Mouse (Mus musculus) liver, embryonic 11.5 days (tissue): ENCODE results near the gene Tarm1. TPM values are rescaled to one million over a fixed set of nuclear protein-coding genes. Genes with fewer than 3 reads are reported as not detected.

Experiments
- ATAC-seq: fragments of 200-750 bp; cut with Nextera tagmentation; replicated peaks from 2 replicates; pipeline ENCODE4 v1.8.0; 2017; ENCODE audit warnings: moderate number of reproducible peaks, mild to moderate bottlenecking, moderate TSS enrichment, moderate library complexity; ENCODE audit not compliant: low FRiP score
- DNase-seq: peaks from one replicate; pipeline ENCODE4 v3.0.0-alpha.2; 2017; ENCODE audit warnings: low spot score
- H3K27ac ChIP-seq: fragments of 300-500 bp; sonication (generic); 2 replicates; pipeline ENCODE4 v1.5.1; 2014; ENCODE audit warnings: mild to moderate bottlenecking, low read depth, low read length, control low read depth
- H3K27me3 ChIP-seq: fragments of 300-500 bp; sonication (generic); replicated peaks from 2 replicates; pipeline ENCODE4 v1.6.1; 2014; ENCODE audit warnings: low read length, mixed read lengths; ENCODE audit not compliant: control insufficient read depth, insufficient read depth
- H3K36me3 ChIP-seq: fragments of 300-500 bp; sonication (generic); 2 replicates; pipeline ENCODE4 v1.6.1; 2014; ENCODE audit warnings: mild to moderate bottlenecking, low read length, moderate library complexity, mixed read lengths; ENCODE audit not compliant: control insufficient read depth, insufficient read depth
- H3K4me1 ChIP-seq: fragments of 300-500 bp; sonication (generic); replicated peaks from 2 replicates; pipeline ENCODE4 v1.6.1; 2014; ENCODE audit warnings: low read length, mixed read lengths; ENCODE audit not compliant: control insufficient read depth, insufficient read depth
- H3K4me2 ChIP-seq: fragments of 300-500 bp; sonication (generic); 2 replicates; pipeline ENCODE4 v1.6.1; 2014; ENCODE audit warnings: mild to moderate bottlenecking, control low read depth, moderate library complexity
- H3K4me3 ChIP-seq: fragments of 300-500 bp; sonication (generic); 2 replicates; pipeline ENCODE4 v1.5.1; 2014; ENCODE audit warnings: low read depth, low read length, control low read depth
- H3K9ac ChIP-seq: fragments of 300-500 bp; sonication (generic); 2 replicates; pipeline ENCODE4 v1.6.1; 2014; ENCODE audit warnings: low read depth, low read length, control low read depth
- H3K9me3 ChIP-seq: fragments of 300-500 bp; sonication (generic); 2 replicates; pipeline ENCODE4 v1.6.1; 2016; ENCODE audit warnings: low read length, inconsistent platforms, mixed read lengths; ENCODE audit not compliant: control insufficient read depth
- WGBS: fragments of 180-500 bp; shearing (Covaris S2); extraction: QIAGEN DNeasy Blood & Tissue Kit; methylation state at CpG from one replicate; pipeline ENCODE4 v1.1.7; 2014; 5-methylcytosine and 5-hydroxymethylcytosine counted together
- polyA plus RNA-seq: library from polyadenylated mRNA; unstranded; fragments of >200 nt; fragmentation: Nextera tagmentation; extraction: Ambion mirVana; gene quantifications from 2 replicates; pipeline ENCODE4 v1.2.1, GENCODE M21; 2014

Gene Tarm1
- polyA plus RNA-seq, 1 experiment from 2014 or later, result not detected

GRCm38 (mm10) chr7:3447026-3447425 is 55.4 kb downstream of the Tarm1 start:
- ATAC-seq, result no peak
- WGBS, result 74% methylated on average over 4 of the region's 4 CpGs
- H3K4me2 ChIP-seq, result no peak overlapping the region
- H3K27me3 ChIP-seq, result no peaks in the 10 kb centered on the region
- no peaks in the 10 kb centered on the region for H3K36me3 ChIP-seq
- no peak overlapping the region for H3K27ac ChIP-seq
- H3K9me3 ChIP-seq, result no peaks in the 10 kb centered on the region
- no peaks in the 10 kb centered on the region for H3K4me1 ChIP-seq
- no peak for DNase-seq
- H3K4me3 ChIP-seq, result no peak overlapping the region
- no peak overlapping the region for H3K9ac ChIP-seq

GRCm38 (mm10) chr7:3446584-3446983 is 55.8 kb downstream of the Tarm1 start:
- no peaks in the 10 kb centered on the region for H3K4me1 ChIP-seq
- H3K9me3 ChIP-seq, result no peaks in the 10 kb centered on the region
- ATAC-seq (no peak), DNase-seq (no peak)
- H3K27ac ChIP-seq, result no peak overlapping the region
- 80% methylated on average over 3 of the region's 3 CpGs for WGBS
- H3K9ac ChIP-seq, result no peak overlapping the region
- no peaks in the 10 kb centered on the region for H3K36me3 ChIP-seq
- H3K4me3 ChIP-seq, result no peak overlapping the region
- H3K4me2 ChIP-seq, result no peak overlapping the region
- H3K27me3 ChIP-seq, result no peaks in the 10 kb centered on the region

GRCm38 (mm10) chr7:3444678-3445077 is 57.7 kb downstream of the Tarm1 start:
- no peaks in the 10 kb centered on the region for H3K36me3 ChIP-seq
- H3K4me3 ChIP-seq, result no peak overlapping the region
- H3K27ac ChIP-seq, result no peak overlapping the region
- ATAC-seq, result no peak
- WGBS, result 74% methylated on average over 3 of the region's 3 CpGs
- no peak overlapping the region for H3K4me2 ChIP-seq
- no peaks in the 10 kb centered on the region for H3K4me1 ChIP-seq
- no peak for DNase-seq
- no peaks in the 10 kb centered on the region for H3K9me3 ChIP-seq
- no peak overlapping the region for H3K9ac ChIP-seq
- no peaks in the 10 kb centered on the region for H3K27me3 ChIP-seq

GRCm38 (mm10) chr7:3442476-3443062 is 59.9 kb downstream of the Tarm1 start:
- no peaks in the 10 kb centered on the region for H3K4me1 ChIP-seq
- H3K9ac ChIP-seq, result no peak overlapping the region
- H3K27me3 ChIP-seq, result no peaks in the 10 kb centered on the region
- H3K4me3 ChIP-seq, result no peak overlapping the region
- ATAC-seq, result no peak
- 71% methylated on average over 10 of the region's 10 CpGs for WGBS
- no peaks in the 10 kb centered on the region for H3K36me3 ChIP-seq
- DNase-seq, result no peak
- no peaks in the 10 kb centered on the region for H3K9me3 ChIP-seq
- H3K27ac ChIP-seq, result no peak overlapping the region
- H3K4me2 ChIP-seq, result no peak overlapping the region

GRCm38 (mm10) chr7:3440526-3440925 is 61.9 kb downstream of the Tarm1 start:
- H3K9me3 ChIP-seq, result no peaks in the 10 kb centered on the region
- no peak overlapping the region for H3K4me3 ChIP-seq
- no peak for ATAC-seq
- no peak overlapping the region for H3K4me2 ChIP-seq
- no peaks in the 10 kb centered on the region for H3K27me3 ChIP-seq
- H3K4me1 ChIP-seq, result no peaks in the 10 kb centered on the region
- H3K9ac ChIP-seq, result no peak overlapping the region
- DNase-seq, result no peak
- WGBS, result 74% methylated on average over 8 of the region's 8 CpGs
- H3K36me3 ChIP-seq, result no peaks in the 10 kb centered on the region
- H3K27ac ChIP-seq, result no peak overlapping the region

GRCm38 (mm10) chr7:3439984-3440383 is 62.4 kb downstream of the Tarm1 start:
- Histone ChIP-seq H3K27me3 (no peaks in the 10 kb centered on the region), H3K4me1 (no peaks in the 10 kb centered on the region), H3K4me2 (no peak overlapping the region), H3K9me3 (no peaks in the 10 kb centered on the region), H3K27ac (no peak overlapping the region), H3K4me3 (no peak overlapping the region), H3K9ac (no peak overlapping the region), H3K36me3 (no peaks in the 10 kb centered on the region)
- DNase-seq, result no peak
- 82% methylated on average over 11 of the region's 11 CpGs for WGBS
- no peak for ATAC-seq

- DNase-seq (no peak), ATAC-seq (no peak)
- Histone ChIP-seq H3K9ac (no peak overlapping the region), H3K4me1 (no peaks in the 10 kb centered on the region), H3K36me3 (no peaks in the 10 kb centered on the region), H3K9me3 (no peaks in the 10 kb centered on the region), H3K27ac (no peak overlapping the region), H3K4me3 (no peak overlapping the region), H3K4me2 (no peak overlapping the region), H3K27me3 (no peaks in the 10 kb centered on the region)
- WGBS, result 77% methylated on average over 5 of the region's 5 CpGs
Measured at GRCm38 (mm10) chr7:3437941-3438340, 64.5 kb downstream of the Tarm1 start.

Other genes starting within 250 kb of the Tarm1 start
- gene Myadm, start 213.5 kb downstream of the Tarm1 start, polyA plus RNA-seq, result 31.3 and 32.7 TPM in 2 replicates
- not detected in 2 replicates for gene Prkcg, start 213.4 kb downstream of the Tarm1 start, polyA plus RNA-seq
- 0.29 and 0.42 TPM in 2 replicates for gene Cacng7, start 169.7 kb downstream of the Tarm1 start, polyA plus RNA-seq
- gene Cacng8, start 111.9 kb downstream of the Tarm1 start, polyA plus RNA-seq, result 1.7 and 2.3 TPM in 2 replicates
- 0.19 TPM in 1 of 2 replicates, not detected in the other for gene Cacng6, start 78.4 kb downstream of the Tarm1 start, polyA plus RNA-seq
- 0.17 TPM in 1 of 2 replicates, not detected in the other for gene Oscar, start 113.5 kb upstream of the Tarm1 start, polyA plus RNA-seq
- 375 and 405 TPM in 2 replicates for gene Ndufa3, start 114.7 kb upstream of the Tarm1 start, polyA plus RNA-seq
- gene Tfpt, start 127.3 kb upstream of the Tarm1 start, polyA plus RNA-seq, result 21.5 and 24.1 TPM in 2 replicates
- 136 and 137 TPM in 2 replicates for gene Prpf31, start 127.4 kb upstream of the Tarm1 start, polyA plus RNA-seq
- gene Cnot3, start 142.6 kb upstream of the Tarm1 start, polyA plus RNA-seq, result 69.6 and 76.5 TPM in 2 replicates
- 13.4 and 13.5 TPM in 2 replicates for gene Leng1, start 163.2 kb upstream of the Tarm1 start, polyA plus RNA-seq
- 10.0 and 12.1 TPM in 2 replicates for gene Tmc4, start 174.9 kb upstream of the Tarm1 start, polyA plus RNA-seq
- gene Tsen34, start 190.2 kb upstream of the Tarm1 start, polyA plus RNA-seq, result 103 and 106 TPM in 2 replicates
- 35.7 and 36.7 TPM in 2 replicates for gene Mboat7, start 190.9 kb upstream of the Tarm1 start, polyA plus RNA-seq
- gene Rps9, start 201.4 kb upstream of the Tarm1 start, polyA plus RNA-seq, result 1,767 and 1,846 TPM in 2 replicates
- 1.0 and 1.3 TPM in 2 replicates for gene Pirb, start 217.8 kb upstream of the Tarm1 start, polyA plus RNA-seq